Mouse (Mus musculus): ENCODE data around the gene Peli1. TPM values are rescaled to one million over a fixed set of nuclear protein-coding genes. Genes with fewer than 3 reads are reported as not detected.

The Peli1 gene
- polyA plus RNA-seq, 1 experiment from 2014 or later: 41.4 TPM

DNA sequence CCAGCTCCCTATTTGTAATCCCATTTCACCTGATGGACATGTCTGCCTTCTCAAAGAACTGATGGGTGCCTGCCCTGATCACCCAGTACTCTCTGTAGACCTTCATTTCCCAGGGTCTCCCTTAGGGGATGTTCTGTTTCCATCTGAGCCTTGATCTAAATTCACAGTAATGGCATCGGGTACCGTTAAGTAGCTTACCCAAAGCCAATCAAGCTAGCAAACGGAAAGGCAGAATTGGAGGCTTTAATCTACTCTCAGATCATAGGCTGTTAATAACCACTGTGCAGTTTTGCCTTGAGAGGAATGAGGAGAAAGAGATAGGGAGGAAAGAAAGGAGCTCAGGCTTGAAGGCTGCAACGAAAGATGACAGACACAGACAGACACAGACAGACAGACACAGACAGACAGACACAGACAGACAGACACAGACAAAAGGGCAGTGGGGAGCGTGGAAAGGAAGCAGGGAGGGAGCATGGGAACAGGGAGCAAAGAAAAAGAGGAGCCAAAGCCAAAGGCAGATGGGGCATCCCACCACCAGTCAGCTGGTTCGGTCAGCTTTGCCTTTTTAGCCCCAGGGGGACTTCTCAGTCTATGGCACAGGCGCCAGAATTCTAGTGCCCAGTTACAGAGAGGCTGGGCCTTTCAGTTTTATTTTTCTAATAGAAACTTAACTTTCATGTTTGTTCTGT is 30.6 kb upstream of the Peli1 start:
- Histone ChIP-seq H3K36me3 (ENCODE audit: insufficient read depth, low read length) (no peaks in the 10 kb centered on the region), H3K4me3 (ENCODE audit: low read length) (no peak overlapping the region), H3K4me2 (replicated peaks; ENCODE audit: low read depth, low read length) (no peak overlapping the region), H3K9me3 (ENCODE audit: low read length) (no peaks in the 10 kb centered on the region), H3K27ac (ENCODE audit: low read length) (no peak overlapping the region), H3K4me1 (ENCODE audit: insufficient read depth, low read length) (no peaks in the 10 kb centered on the region), H3K27me3 (ENCODE audit: insufficient read depth, low read length) (no peaks in the 10 kb centered on the region), H3K9ac (replicated peaks; ENCODE audit: low read length) (no peak overlapping the region)
- no peak for ATAC-seq (ENCODE audit: low FRiP score, low TSS enrichment)
- 72% methylated on average over 7 of the region's 7 CpGs for WGBS

DNA sequence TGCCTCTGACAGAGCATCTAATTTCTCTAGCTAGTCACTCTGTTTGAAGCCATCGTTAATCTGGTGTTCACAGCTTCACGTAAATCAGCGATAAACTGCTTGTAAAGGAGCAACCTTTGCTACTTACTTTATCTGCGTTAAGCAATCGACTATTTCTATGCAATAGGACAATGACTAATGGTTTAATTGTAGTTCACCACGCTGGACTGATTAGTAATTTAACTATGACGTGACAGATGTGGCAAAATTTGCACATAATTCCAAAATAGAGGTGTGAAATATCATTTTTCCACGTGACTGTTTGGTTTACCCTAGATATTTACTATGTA is 30.1 kb upstream of the Peli1 start:
- H3K27me3 ChIP-seq (ENCODE audit: insufficient read depth, low read length): no peaks in the 10 kb centered on the region
- no peaks in the 10 kb centered on the region for H3K4me1 ChIP-seq (ENCODE audit: insufficient read depth, low read length)
- no peaks in the 10 kb centered on the region for H3K36me3 ChIP-seq (ENCODE audit: insufficient read depth, low read length)
- WGBS: 52% methylated on average over 8 of the region's 8 CpGs
- no peak overlapping the region for H3K27ac ChIP-seq (ENCODE audit: low read length)
- H3K9ac ChIP-seq (replicated peaks; ENCODE audit: low read length): no peak overlapping the region
- no peaks in the 10 kb centered on the region for H3K9me3 ChIP-seq (ENCODE audit: low read length)
- H3K4me2 ChIP-seq (replicated peaks; ENCODE audit: low read depth, low read length): no peak overlapping the region
- no peak for ATAC-seq (ENCODE audit: low FRiP score, low TSS enrichment)
- H3K4me3 ChIP-seq (ENCODE audit: low read length): no peak overlapping the region

DNA sequence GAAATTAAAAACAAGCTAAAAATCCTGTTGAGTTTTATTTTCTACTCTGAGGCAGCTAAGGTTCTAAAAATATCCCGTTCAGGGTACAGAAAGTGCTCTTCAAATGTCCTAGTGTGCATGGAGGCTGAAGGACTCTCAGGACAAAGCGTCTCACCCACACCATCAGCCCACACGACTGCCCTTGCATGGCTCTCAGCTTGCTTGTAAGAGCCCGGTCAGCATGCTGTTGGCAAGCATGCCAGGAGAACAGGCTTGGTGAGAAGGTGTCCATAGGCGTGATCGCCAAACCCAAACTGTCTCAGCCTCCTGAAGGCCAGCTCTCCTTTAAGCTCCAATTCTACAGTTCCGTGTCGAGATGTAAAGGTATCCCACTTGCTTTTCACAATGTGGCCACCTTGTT is 29.7 kb upstream of the Peli1 start:
- 82% methylated on average over 8 of the region's 8 CpGs for WGBS
- no peak overlapping the region for H3K27ac ChIP-seq (ENCODE audit: low read length)
- ATAC-seq (ENCODE audit: low FRiP score, low TSS enrichment): no peak

DNA sequence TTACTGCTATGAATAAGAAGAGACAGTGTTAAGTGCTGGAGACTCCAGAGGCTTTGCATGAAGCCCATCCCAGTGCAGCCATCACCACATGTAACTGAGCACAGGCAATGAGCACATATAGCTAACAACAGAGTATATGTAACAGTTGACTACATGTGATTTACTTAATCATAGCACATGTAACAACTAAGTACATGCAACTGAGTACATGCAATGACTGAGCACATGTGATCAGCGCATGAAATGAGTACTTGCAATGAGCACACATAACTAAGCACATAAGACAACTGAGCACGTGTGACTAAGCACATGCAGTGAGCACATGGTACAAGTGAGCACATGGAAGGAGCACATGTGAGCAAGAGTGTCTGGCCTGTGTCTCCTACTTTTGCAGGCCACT is 29.0 kb upstream of the Peli1 start:
- no peak overlapping the region for H3K9ac ChIP-seq (replicated peaks; ENCODE audit: low read length)

More for the DNA sequence above, 29.7 kb upstream of the Peli1 start:
- no peak overlapping the region for H3K4me3 ChIP-seq (ENCODE audit: low read length)
- no peak overlapping the region for H3K9ac ChIP-seq (replicated peaks; ENCODE audit: low read length)
- H3K4me1 ChIP-seq (ENCODE audit: insufficient read depth, low read length): no peaks in the 10 kb centered on the region
- H3K36me3 ChIP-seq (ENCODE audit: insufficient read depth, low read length): no peaks in the 10 kb centered on the region
- H3K9me3 ChIP-seq (ENCODE audit: low read length): no peaks in the 10 kb centered on the region
- H3K4me2 ChIP-seq (replicated peaks; ENCODE audit: low read depth, low read length): no peak overlapping the region
- no peaks in the 10 kb centered on the region for H3K27me3 ChIP-seq (ENCODE audit: insufficient read depth, low read length)

DNA sequence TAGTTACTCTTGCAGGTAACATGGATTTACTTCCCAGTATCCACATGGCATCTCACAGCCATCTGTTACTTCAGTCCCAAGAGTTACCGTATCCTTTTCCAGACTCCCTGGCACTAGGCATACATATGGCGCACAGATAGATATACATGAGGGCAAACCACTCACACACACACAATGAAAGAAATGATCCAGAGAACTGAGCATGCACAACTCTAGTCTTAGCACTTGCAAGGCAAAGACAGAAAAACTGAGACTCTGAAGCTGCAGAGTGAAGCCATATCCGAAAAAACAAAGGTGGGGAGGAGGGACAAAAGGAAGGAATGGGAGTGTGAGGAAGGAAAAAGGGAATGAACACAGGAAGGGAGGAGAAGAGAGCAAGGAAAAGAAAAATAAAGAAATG is 27.8 kb upstream of the Peli1 start:
- Histone ChIP-seq H3K36me3 (ENCODE audit: insufficient read depth, low read length) (no peaks in the 10 kb centered on the region), H3K4me1 (ENCODE audit: insufficient read depth, low read length) (no peaks in the 10 kb centered on the region), H3K9me3 (ENCODE audit: low read length) (no peaks in the 10 kb centered on the region), H3K27ac (ENCODE audit: low read length) (no peak overlapping the region), H3K9ac (replicated peaks; ENCODE audit: low read length) (no peak overlapping the region), H3K4me3 (ENCODE audit: low read length) (no peak overlapping the region), H3K4me2 (replicated peaks; ENCODE audit: low read depth, low read length) (no peak overlapping the region), H3K27me3 (ENCODE audit: insufficient read depth, low read length) (no peaks in the 10 kb centered on the region)
- 89% methylated on average over 3 of the region's 3 CpGs for WGBS
- ATAC-seq (ENCODE audit: low FRiP score, low TSS enrichment): no peak

More for the DNA sequence above, 29.0 kb upstream of the Peli1 start:
- Histone ChIP-seq H3K36me3 (ENCODE audit: insufficient read depth, low read length) (no peaks in the 10 kb centered on the region), H3K27ac (ENCODE audit: low read length) (no peak overlapping the region), H3K4me3 (ENCODE audit: low read length) (no peak overlapping the region), H3K27me3 (ENCODE audit: insufficient read depth, low read length) (no peaks in the 10 kb centered on the region), H3K4me1 (ENCODE audit: insufficient read depth, low read length) (no peaks in the 10 kb centered on the region), H3K4me2 (replicated peaks; ENCODE audit: low read depth, low read length) (no peak overlapping the region), H3K9me3 (ENCODE audit: low read length) (no peaks in the 10 kb centered on the region)
- WGBS: 93% methylated on average over 2 of the region's 2 CpGs
- ATAC-seq (ENCODE audit: low FRiP score, low TSS enrichment): no peak

DNA sequence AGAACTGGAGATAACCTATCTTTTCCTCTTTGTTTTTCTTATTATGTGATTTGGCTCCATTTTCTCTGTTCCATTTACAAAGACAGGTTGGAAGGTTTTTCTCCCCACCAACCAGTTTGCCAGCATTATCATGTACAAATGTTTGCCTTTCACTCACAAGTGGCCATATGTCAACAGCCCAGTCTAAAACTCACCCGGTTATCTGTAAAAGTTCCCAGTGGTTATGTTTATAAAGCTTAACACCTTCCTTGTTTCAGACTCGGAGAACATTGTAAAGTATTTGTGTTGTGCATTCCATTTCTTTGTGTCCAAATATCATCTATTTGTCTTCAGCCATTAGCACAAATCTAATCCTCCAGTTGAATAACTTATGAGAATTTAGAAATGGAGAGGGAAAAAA is 11.7 kb upstream of the Peli1 start:
- 72% methylated on average over 2 of the region's 2 CpGs for WGBS
- no peak overlapping the region for H3K27ac ChIP-seq (ENCODE audit: low read length)
- ATAC-seq (ENCODE audit: low FRiP score, low TSS enrichment): no peak

DNA sequence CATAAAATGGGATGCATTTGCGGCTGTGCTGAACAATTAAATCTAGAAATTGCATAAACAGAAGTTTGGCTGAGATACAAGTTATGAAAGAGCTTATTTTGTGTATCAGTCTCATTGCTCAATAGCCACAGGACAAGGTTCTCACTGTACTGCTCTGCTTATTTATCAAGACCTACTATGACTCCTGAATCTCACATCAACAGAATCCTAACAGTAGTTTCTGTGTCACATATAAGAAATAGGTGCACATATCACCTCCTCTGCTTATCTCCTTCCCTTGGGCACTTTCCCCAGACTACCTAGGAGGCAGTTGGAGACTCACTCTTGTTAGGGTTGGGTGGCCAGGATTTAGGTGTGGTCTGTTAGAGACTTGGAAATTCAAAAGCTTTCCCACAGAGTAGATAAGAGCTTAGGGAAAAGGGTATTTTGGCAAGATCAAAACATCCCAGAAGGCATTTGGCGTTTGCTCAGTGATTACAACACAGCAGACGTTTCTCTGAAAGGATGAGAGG is 11.2 kb upstream of the Peli1 start:
- Histone ChIP-seq H3K27ac (ENCODE audit: low read length) (no peak overlapping the region), H3K4me2 (replicated peaks; ENCODE audit: low read depth, low read length) (no peak overlapping the region), H3K9ac (replicated peaks; ENCODE audit: low read length) (no peak overlapping the region), H3K4me3 (ENCODE audit: low read length) (no peak overlapping the region), H3K36me3 (ENCODE audit: insufficient read depth, low read length) (no peaks in the 10 kb centered on the region), H3K9me3 (ENCODE audit: low read length) (no peaks in the 10 kb centered on the region), H3K4me1 (ENCODE audit: insufficient read depth, low read length) (no peaks in the 10 kb centered on the region; the same call in 1 of the 2 replicates), H3K27me3 (ENCODE audit: insufficient read depth, low read length) (no peaks in the 10 kb centered on the region)
- ATAC-seq (ENCODE audit: low FRiP score, low TSS enrichment): no peak
- 80% methylated on average over 3 of the region's 3 CpGs for WGBS

More for the DNA sequence above, 11.7 kb upstream of the Peli1 start:
- Histone ChIP-seq H3K36me3 (ENCODE audit: insufficient read depth, low read length) (no peaks in the 10 kb centered on the region), H3K9me3 (ENCODE audit: low read length) (no peaks in the 10 kb centered on the region), H3K27me3 (ENCODE audit: insufficient read depth, low read length) (no peaks in the 10 kb centered on the region), H3K4me1 (ENCODE audit: insufficient read depth, low read length) (no peaks in the 10 kb centered on the region; the same call in 1 of the 2 replicates), H3K4me3 (ENCODE audit: low read length) (no peak overlapping the region), H3K9ac (replicated peaks; ENCODE audit: low read length) (no peak overlapping the region), H3K4me2 (replicated peaks; ENCODE audit: low read depth, low read length) (no peak overlapping the region)

DNA sequence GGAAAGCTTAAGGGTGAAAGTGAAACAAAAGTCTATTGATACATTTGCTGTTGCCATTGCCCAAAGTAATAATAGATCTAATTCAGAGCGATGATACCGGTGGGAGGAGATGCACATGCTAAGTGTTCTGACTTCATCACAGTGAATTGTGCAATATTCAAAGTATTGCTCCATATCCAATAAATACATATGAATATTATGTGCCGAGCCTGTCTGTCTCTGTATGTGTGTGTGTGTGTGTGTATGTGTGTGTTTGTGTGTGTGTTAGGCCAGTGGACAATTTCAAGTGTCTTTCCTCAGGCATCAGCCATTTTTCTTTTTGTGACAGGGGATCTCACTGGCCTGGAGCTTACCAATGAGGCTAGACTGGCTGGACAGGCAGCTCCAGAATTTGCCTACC is 9.9 kb upstream of the Peli1 start:
- no peak overlapping the region for H3K4me3 ChIP-seq (ENCODE audit: low read length)
- ATAC-seq (ENCODE audit: low FRiP score, low TSS enrichment): no peak
- H3K27ac ChIP-seq (ENCODE audit: low read length): no peak overlapping the region
- no peak overlapping the region for H3K9ac ChIP-seq (replicated peaks; ENCODE audit: low read length)
- WGBS: 87% methylated on average over 3 of the region's 3 CpGs
- no peaks in the 10 kb centered on the region; the same call in 1 of the 2 replicates for H3K4me1 ChIP-seq (ENCODE audit: insufficient read depth, low read length)
- H3K27me3 ChIP-seq (ENCODE audit: insufficient read depth, low read length): no peaks in the 10 kb centered on the region
- no peaks in the 10 kb centered on the region for H3K9me3 ChIP-seq (ENCODE audit: low read length)
- H3K4me2 ChIP-seq (replicated peaks; ENCODE audit: low read depth, low read length): no peak overlapping the region
- no peaks in the 10 kb centered on the region for H3K36me3 ChIP-seq (ENCODE audit: insufficient read depth, low read length)

DNA sequence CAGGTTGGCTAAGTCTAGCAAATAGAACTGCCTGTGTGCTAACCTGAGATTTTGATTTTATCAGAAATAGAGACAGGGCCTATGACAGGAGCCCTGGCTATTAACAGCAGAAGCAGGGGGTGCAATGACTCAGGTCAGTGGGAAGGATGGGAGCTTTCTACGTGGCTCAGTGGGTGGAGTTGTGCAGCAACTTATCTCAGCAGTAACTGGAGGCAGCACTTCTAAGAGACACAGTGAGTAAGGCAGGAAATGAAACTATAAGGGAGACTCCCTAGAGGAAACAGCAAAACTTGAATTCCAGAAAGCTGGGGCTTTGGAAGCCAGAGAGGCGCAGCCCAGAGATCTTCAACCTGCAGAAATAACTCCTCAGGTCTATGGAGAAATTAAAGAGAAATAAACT is 8.4 kb upstream of the Peli1 start:
- H3K36me3 ChIP-seq (ENCODE audit: insufficient read depth, low read length): no peaks in the 10 kb centered on the region
- WGBS: 34% methylated on average over 2 of the region's 2 CpGs
- no peak overlapping the region for H3K9ac ChIP-seq (replicated peaks; ENCODE audit: low read length)
- no peaks in the 10 kb centered on the region; the same call in 1 of the 2 replicates for H3K4me1 ChIP-seq (ENCODE audit: insufficient read depth, low read length)
- H3K9me3 ChIP-seq (ENCODE audit: low read length): no peaks in the 10 kb centered on the region
- H3K27ac ChIP-seq (ENCODE audit: low read length): no peak overlapping the region
- H3K4me2 ChIP-seq (replicated peaks; ENCODE audit: low read depth, low read length): no peak overlapping the region
- no peaks in the 10 kb centered on the region for H3K27me3 ChIP-seq (ENCODE audit: insufficient read depth, low read length)
- no peak for ATAC-seq (ENCODE audit: low FRiP score, low TSS enrichment)
- H3K4me3 ChIP-seq (ENCODE audit: low read length): no peak overlapping the region

DNA sequence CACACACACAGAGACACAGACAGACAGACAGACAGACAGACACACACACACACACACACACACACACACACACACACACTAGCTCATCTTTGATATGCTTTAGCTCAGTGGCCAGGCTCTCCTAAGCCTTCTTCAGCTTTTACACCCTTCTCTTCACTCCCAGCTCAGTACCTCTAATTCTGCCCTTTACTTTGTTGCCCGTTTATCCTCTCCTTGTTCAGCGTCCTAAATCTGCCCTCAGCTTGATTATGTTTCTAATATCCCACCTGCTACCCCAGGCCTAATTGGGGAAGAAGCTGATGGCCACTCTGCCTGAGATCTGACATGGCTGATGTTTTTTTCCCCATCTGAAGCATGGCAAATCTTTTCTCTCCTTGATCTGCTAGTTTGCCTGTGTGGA is 2.7 kb upstream of the Peli1 start:
- peaks cover 4% of the 10 kb centered on the region for H3K4me1 ChIP-seq (ENCODE audit: insufficient read depth, low read length)
- H3K4me2 ChIP-seq (replicated peaks; ENCODE audit: low read depth, low read length): no peak overlapping the region
- H3K4me3 ChIP-seq (ENCODE audit: low read length): no peak overlapping the region
- H3K36me3 ChIP-seq (ENCODE audit: insufficient read depth, low read length): no peaks in the 10 kb centered on the region
- ATAC-seq (ENCODE audit: low FRiP score, low TSS enrichment): no peak
- H3K9me3 ChIP-seq (ENCODE audit: low read length): no peaks in the 10 kb centered on the region
- WGBS: 45% methylated on average over 2 of the region's 2 CpGs
- H3K27ac ChIP-seq (ENCODE audit: low read length): no peak overlapping the region
- H3K9ac ChIP-seq (replicated peaks; ENCODE audit: low read length): no peak overlapping the region
- no peaks in the 10 kb centered on the region for H3K27me3 ChIP-seq (ENCODE audit: insufficient read depth, low read length)
